Mouse (Mus musculus): Measurements from ENCODE around the gene Deaf1. TPM values are rescaled to one million over a fixed set of nuclear protein-coding genes. Genes with fewer than 3 reads are reported as not detected.

Gene Deaf1
- polyA plus RNA-seq, 1 experiment from 2014 or later = 40.8 TPM

DNA sequence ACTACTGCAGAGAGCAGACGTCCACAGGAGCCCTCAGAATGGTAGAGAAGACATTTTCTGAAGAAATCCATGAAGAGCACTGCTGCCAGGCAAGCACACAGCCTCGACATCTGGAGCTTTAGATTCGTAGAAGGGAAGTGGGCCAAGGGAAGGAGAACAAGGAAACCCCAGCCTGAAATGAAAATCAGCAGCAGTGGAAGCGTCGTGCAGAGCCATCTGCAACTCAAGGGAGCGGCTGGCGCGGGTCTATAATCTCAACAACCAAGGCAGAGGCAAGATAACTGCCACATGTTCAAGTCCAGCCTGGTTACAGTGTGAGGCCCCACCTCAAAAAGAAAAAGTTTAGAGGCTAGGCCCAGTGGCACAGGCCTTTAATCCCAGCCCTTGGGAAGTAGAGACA, 12.4 kb downstream of the Deaf1 start:
- no peak overlapping the region for H3K27ac ChIP-seq (ENCODE audit: low read length)
- H3K4me1 ChIP-seq (ENCODE audit: insufficient read depth, low read depth, low read length) = no peaks in the 10 kb centered on the region
- no peak overlapping the region for H3K4me2 ChIP-seq (replicated peaks; ENCODE audit: low read depth, low read length)
- no peak for DNase-seq (ENCODE audit: low spot score)
- H3K9ac ChIP-seq (replicated peaks; ENCODE audit: low read depth) = no peak overlapping the region
- peaks cover 48% of the 10 kb centered on the region for H3K36me3 ChIP-seq (ENCODE audit: insufficient read depth, low read length)
- no peak overlapping the region for H3K4me3 ChIP-seq (ENCODE audit: low read depth, low read length)
- ATAC-seq = no peak
- H3K27me3 ChIP-seq (replicated peaks; ENCODE audit: insufficient read depth, low read length) = no peaks in the 10 kb centered on the region
- TF ChIP-seq CTCF (IDR thresholded peaks at IDR 0.05) = no peak
- no peak for TF ChIP-seq EP300 (IDR thresholded peaks at IDR 0.05)
- H3K9me3 ChIP-seq (ENCODE audit: low read length) = no peaks in the 10 kb centered on the region
- WGBS = 85% methylated on average over 8 of the region's 8 CpGs

DNA sequence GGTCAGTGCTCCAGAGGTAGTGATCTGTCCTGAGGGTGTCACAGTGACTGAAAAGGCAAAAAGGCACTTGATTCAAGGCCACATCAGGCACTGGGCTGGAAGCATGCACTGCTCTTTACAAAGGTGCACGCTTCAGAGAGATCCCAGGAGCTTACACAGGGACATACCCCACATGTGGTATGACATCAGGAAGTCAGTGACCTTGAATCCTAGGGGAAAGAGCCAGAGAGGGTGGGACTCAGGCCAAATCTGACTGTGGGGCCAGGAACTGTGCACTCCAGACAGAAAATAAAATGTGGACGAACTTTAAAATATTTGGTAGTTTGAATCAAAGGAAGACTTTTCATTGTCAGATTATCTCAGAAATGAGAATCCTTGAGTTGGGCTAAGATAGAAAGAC, 13.1 kb downstream of the Deaf1 start:
- H3K4me3 ChIP-seq (ENCODE audit: low read depth, low read length) = no peak overlapping the region
- DNase-seq (ENCODE audit: low spot score) (no peak), ATAC-seq (no peak)
- H3K27me3 ChIP-seq (replicated peaks; ENCODE audit: insufficient read depth, low read length) = no peaks in the 10 kb centered on the region
- no peak overlapping the region for H3K9ac ChIP-seq (replicated peaks; ENCODE audit: low read depth)
- TF ChIP-seq EP300 (IDR thresholded peaks at IDR 0.05) = no peak
- no peak for TF ChIP-seq CTCF (IDR thresholded peaks at IDR 0.05)
- WGBS = 89% methylated on average over 2 of the region's 2 CpGs
- no peak overlapping the region for H3K4me2 ChIP-seq (replicated peaks; ENCODE audit: low read depth, low read length)
- peaks cover 54% of the 10 kb centered on the region for H3K36me3 ChIP-seq (ENCODE audit: insufficient read depth, low read length)
- H3K27ac ChIP-seq (ENCODE audit: low read length) = no peak overlapping the region
- no peaks in the 10 kb centered on the region for H3K9me3 ChIP-seq (ENCODE audit: low read length)
- no peaks in the 10 kb centered on the region for H3K4me1 ChIP-seq (ENCODE audit: insufficient read depth, low read depth, low read length)

DNA sequence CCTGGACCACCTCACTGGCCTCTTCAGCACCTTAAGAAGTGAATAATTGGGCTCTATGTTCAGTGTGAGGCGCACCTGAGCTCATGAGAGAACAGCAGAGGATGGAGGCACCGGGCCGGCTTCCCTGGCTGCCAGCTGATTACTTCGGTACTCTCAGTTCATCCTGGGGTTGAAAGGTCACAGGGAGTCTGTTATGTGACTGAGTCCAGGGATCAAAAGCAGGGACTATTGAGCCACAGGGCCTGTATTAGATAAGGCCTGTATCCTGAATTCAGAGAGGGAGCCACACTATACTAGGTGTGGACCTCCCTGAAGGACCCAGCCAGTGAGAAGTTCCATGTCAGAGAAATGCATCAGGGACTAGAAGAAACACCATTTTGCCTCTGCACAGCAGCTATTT, 23.0 kb downstream of the Deaf1 start:
- H3K9me3 ChIP-seq (ENCODE audit: low read length) = no peaks in the 10 kb centered on the region
- no peak overlapping the region for H3K4me3 ChIP-seq (ENCODE audit: low read depth, low read length)
- H3K9ac ChIP-seq (replicated peaks; ENCODE audit: low read depth) = no peak overlapping the region
- H3K4me2 ChIP-seq (replicated peaks; ENCODE audit: low read depth, low read length) = no peak overlapping the region
- DNase-seq (ENCODE audit: low spot score) (no peak), ATAC-seq (no peak)
- H3K4me1 ChIP-seq (ENCODE audit: insufficient read depth, low read depth, low read length) = no peaks in the 10 kb centered on the region
- WGBS = 86% methylated on average over 4 of the region's 4 CpGs
- no peak for TF ChIP-seq CTCF (IDR thresholded peaks at IDR 0.05)
- TF ChIP-seq EP300 (IDR thresholded peaks at IDR 0.05) = no peak
- H3K36me3 ChIP-seq (ENCODE audit: insufficient read depth, low read length) = peaks cover 34% of the 10 kb centered on the region
- H3K27ac ChIP-seq (ENCODE audit: low read length) = no peak overlapping the region
- no peaks in the 10 kb centered on the region for H3K27me3 ChIP-seq (replicated peaks; ENCODE audit: insufficient read depth, low read length)

DNA sequence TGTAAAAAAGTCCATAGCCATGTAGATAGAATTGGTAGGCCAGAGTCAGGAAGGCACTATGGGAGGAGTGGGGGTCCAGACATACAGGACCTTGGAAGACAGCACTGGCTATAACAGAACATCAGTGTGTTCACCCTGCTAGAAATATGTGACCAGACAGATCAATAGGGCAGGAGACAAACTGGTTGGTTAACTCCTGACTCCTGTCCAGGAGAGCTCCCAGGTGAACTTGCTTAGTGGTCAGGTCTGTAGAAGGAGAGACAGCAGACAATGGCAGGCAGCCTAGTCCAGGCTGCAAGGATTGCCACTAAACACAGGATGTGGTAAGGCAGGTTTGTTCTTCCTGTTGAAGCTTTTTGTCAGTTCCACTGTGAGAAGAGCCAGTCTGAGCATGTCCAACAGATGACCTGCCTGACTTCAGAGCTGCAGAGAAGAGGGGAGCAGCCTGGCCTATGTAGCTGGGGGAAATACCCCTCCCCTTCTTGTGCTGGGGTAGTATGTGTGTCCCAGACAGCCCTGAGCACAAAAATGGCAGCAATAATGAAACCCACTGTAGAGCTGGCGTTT, 24.7 kb downstream of the Deaf1 start:
- Histone ChIP-seq H3K4me2 (replicated peaks; ENCODE audit: low read depth, low read length) (no peak overlapping the region), H3K27me3 (replicated peaks; ENCODE audit: insufficient read depth, low read length) (no peaks in the 10 kb centered on the region), H3K36me3 (ENCODE audit: insufficient read depth, low read length) (peaks cover 29% of the 10 kb centered on the region), H3K4me1 (ENCODE audit: insufficient read depth, low read depth, low read length) (no peaks in the 10 kb centered on the region), H3K9ac (replicated peaks; ENCODE audit: low read depth) (no peak overlapping the region), H3K9me3 (ENCODE audit: low read length) (no peaks in the 10 kb centered on the region), H3K4me3 (ENCODE audit: low read depth, low read length) (no peak overlapping the region), H3K27ac (ENCODE audit: low read length) (no peak overlapping the region)
- no peak for ATAC-seq
- DNase-seq (ENCODE audit: low spot score) = no peak
- 95% methylated on average over 1 of the region's 1 CpGs for whole genome bisulfite sequencing
- no peak for TF ChIP-seq EP300 (IDR thresholded peaks at IDR 0.05)
- TF ChIP-seq CTCF (IDR thresholded peaks at IDR 0.05) = no peak

DNA sequence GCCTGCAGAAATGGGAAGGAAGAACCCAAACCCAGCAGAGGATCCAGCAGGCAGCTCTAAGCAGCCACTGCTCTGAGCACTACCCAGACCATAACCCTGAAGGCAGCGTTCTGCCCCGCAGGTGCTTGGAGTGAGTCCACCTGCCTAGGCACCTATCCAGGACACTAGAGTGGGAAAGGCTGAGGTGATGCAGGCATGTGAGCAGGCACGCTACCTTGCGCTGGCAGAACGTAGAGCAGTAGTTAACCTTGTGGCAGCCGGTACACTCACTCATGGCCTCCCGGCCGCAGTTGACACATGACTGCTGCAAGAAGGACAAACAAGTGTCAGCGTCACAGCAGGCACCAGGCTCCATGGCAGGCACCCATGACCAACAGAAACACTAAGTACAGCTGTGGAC, 26.1 kb downstream of the Deaf1 start:
- H3K4me3 ChIP-seq (ENCODE audit: low read depth, low read length) = no peak overlapping the region
- H3K36me3 ChIP-seq (ENCODE audit: insufficient read depth, low read length) = peaks cover 29% of the 10 kb centered on the region
- no peaks in the 10 kb centered on the region for H3K4me1 ChIP-seq (ENCODE audit: insufficient read depth, low read depth, low read length)
- H3K9ac ChIP-seq (replicated peaks; ENCODE audit: low read depth) = no peak overlapping the region
- TF ChIP-seq EP300 (IDR thresholded peaks at IDR 0.05) = no peak
- no peak for TF ChIP-seq CTCF (IDR thresholded peaks at IDR 0.05)
- WGBS = 93% methylated on average over 9 of the region's 9 CpGs
- DNase-seq (ENCODE audit: low spot score) (no peak), ATAC-seq (no peak)
- H3K4me2 ChIP-seq (replicated peaks; ENCODE audit: low read depth, low read length) = no peak overlapping the region
- no peaks in the 10 kb centered on the region for H3K27me3 ChIP-seq (replicated peaks; ENCODE audit: insufficient read depth, low read length)
- H3K9me3 ChIP-seq (ENCODE audit: low read length) = no peaks in the 10 kb centered on the region
- H3K27ac ChIP-seq (ENCODE audit: low read length) = no peak overlapping the region

DNA sequence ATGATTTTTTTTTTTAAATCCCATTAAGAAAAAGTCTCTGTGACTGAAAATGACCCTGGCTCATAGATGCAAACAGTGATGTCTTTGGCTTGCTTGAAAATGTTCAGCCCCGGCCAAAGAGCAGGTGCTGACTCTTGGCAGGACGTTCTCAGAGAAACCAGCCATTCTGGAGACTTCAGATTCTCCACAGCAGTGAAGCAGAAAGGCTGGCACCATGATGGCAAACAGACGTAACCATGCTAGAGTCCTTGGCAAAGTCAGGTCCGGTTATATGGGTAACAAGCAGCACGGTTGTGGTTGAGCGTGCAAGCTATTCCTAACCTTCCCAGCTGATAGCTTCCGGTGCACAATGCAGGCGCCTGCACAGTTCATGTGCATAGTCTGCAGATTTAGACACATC, 28.3 kb downstream of the Deaf1 start:
- Histone ChIP-seq H3K4me3 (ENCODE audit: low read depth, low read length) (no peak overlapping the region), H3K9ac (replicated peaks; ENCODE audit: low read depth) (no peak overlapping the region), H3K9me3 (ENCODE audit: low read length) (no peaks in the 10 kb centered on the region), H3K27me3 (replicated peaks; ENCODE audit: insufficient read depth, low read length) (peaks cover 10% of the 10 kb centered on the region), H3K4me1 (ENCODE audit: insufficient read depth, low read depth, low read length) (peaks cover under 1% of the 10 kb centered on the region; the same call in 1 of the 2 replicates), H3K27ac (ENCODE audit: low read length) (no peak overlapping the region), H3K36me3 (ENCODE audit: insufficient read depth, low read length) (peaks cover 10% of the 10 kb centered on the region; the same call in 1 of the 2 replicates), H3K4me2 (replicated peaks; ENCODE audit: low read depth, low read length) (no peak overlapping the region)
- ATAC-seq (no peak), DNase-seq (ENCODE audit: low spot score) (no peak)
- TF ChIP-seq EP300 (IDR thresholded peaks at IDR 0.05) (no peak), CTCF (IDR thresholded peaks at IDR 0.05) (no peak)
- 87% methylated on average over 8 of the region's 8 CpGs for WGBS

Measured in lung, postnatal 0 days (tissue).